Mouse (Mus musculus) thymus, postnatal 4 days (tissue): Measurements from ENCODE around the gene Chsy1.

ENCODE experiments used
- DNase-seq: peaks from one replicate; pipeline ENCODE4 v3.0.0; 2021

The Chsy1 gene

DNA sequence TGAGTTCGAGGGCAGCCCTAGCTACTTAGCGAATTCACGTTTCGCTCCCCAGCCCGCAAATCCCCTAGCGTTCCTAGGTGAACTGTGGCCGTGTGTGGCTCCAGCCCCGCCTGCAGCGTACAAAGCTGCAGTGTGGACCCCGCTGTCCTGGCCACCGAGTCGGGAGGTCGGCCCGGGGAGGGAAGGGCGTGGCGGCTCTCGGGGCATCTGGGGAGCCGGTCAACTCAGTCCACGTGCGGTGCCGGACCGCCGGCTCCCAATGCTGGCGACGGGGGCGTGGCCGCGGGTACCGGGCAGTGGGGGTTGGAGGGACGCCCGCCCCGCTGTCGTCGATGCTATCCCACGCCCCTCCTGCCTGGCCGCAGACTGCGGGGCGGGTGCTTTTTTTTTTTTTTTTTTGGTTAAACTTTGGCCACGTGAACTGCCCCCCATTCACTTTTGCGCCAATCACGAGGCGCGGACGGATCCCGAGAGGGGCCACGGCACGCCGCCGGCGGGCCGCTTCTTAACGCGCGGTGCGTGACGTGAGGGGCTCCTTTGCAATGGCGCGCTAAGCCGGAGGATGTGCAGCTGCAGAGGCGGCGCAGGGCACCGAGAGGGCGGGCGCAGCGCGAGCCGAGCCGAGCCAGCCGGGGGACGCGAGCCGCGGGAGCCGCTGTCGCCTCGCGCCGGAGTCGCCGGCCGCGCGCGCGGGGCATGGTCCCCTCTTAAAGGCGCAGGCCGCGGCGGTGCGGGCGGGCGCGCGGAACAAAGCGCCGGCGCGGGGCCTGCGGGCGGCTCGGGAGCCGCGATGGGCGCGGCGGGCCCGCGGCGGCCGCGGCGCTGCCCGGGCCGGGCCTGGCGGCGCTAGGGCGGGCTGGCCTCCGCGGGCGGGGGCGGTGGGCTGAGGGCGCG is at the start of gene Chsy1:
Gene Chsy1 (plus strand): TSS at position 555 of the 894 bp plus-strand sequence.
- DNase-seq: peak; percentile 93

DNA sequence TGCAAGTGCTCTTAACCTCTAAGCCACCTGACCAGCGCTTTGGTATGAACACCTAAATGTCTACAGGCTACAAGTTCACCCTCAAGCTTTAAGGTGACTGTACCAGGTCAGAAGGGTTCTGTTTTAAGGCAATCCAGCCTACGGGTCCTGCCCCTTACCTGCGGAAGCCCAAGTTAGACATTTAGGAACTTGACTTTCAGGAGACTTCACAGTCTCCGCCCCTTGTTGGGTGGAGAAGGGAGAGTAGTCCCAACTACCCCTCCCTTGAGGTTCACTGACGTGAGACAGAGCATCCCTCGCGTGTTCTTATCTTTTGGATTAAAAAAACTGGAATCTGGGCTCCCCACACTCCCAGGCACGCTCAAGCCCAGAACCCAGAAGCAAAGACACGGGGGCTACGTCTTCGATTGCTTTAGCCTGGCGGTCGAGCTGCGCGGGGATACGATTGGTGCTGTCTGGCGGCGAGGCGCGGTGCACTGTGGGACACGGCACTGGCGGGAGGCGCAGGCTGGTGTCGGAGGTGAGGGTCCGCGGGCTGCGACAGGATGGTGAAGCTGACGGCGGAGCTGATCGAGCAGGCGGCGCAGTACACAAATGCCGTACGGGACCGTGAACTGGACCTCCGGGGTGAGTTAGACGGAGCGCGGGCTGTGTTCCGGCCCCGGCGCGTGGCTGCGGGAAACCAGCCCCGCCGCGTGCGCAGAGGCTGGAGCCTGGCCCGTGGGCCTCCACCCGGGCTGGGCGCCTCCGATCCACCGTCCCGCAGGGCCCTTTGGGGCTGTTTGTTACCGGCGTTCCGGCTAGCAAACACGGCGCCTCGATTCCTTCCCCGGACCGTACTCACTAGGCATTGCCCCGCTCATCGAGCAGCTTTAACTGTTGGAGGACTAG is 49.0 kb upstream of the Chsy1 start:
- peak; percentile 93 for DNase-seq

DNA sequence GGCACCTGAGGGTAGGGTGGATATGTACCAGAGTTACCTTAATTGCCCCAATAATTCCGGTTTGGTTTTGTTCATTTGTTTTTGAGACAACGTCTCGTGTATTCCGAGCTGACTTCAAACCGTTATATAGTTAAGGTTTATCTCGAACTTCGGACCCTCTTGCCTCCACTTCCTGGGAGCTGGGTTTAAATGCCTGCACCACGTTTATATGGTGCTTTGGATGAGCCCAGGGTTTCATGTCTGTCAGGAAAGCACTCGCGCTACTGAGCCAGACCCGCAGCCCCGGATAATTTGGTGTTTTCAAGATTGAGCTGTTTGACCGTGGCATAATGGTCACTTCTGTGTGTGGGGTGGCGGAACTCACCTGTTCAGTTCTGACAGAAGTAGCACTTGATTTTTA is 48.3 kb upstream of the Chsy1 start:
- DNase-seq: no peak

DNA sequence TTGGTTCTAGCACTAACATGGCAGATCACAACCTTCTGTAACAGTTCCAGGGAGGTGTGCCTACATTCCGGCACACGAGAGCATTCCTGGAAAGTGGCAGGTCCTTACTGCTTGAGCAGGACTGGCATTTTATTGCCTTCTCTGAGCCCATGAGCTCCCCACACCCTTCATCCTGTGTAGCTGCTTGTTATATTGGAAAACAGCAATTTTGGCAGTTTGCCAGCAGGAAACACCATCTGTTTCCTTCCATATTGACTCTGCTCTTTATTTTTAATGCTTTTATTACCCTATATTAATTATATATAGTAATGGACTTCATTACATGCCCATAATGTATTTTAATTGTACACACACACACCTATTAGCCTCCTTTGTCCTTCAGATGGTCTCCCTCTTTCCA is 32.9 kb upstream of the Chsy1 start:
- DNase-seq: no peak

DNA sequence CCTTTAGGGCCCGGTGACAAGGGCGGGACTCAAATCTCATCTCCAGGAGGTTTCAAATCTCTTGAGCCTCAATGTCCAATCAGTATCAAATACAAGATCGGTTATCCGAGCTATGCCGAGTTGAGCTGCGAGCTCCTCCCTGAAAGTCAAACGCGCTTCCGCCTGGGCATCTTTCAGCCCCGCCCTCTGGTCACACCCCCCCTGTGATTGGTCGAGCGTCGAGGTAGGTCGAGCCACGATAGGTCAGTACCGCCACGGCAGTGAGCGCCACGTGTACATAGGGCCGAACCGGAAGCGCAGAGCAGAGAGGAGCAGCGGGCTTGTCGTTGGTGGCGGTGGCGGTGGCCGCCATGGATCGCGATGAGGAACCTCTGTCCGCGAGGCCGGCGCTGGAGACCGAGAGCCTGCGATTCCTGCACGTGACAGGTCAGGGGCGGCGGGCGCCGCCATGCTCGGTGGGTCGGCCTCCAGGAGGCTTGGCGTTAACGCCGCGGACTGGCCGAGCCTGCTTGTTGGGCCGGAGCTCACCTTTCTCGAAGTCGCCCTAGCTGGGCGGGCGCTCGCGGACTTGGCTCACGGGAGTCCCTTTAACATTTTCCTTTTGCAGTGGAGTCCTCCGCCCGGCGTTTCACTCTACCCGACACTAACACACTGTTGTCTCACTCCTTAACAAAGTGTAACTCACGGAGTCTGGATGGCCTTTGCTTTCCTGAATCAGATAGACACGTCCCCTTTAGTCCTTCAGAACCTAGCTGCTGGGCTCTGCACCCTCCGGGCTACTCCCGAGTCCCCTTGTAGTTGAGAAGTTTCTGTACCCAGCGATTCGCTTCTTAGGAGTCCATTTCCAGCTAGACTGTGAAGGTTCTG is 29.7 kb upstream of the Chsy1 start, which contains the start of gene Selenos:
Gene Selenos (plus strand): TSS at position 286 of the 867 bp plus-strand sequence.
- peak; percentile 95 for DNase-seq

DNA sequence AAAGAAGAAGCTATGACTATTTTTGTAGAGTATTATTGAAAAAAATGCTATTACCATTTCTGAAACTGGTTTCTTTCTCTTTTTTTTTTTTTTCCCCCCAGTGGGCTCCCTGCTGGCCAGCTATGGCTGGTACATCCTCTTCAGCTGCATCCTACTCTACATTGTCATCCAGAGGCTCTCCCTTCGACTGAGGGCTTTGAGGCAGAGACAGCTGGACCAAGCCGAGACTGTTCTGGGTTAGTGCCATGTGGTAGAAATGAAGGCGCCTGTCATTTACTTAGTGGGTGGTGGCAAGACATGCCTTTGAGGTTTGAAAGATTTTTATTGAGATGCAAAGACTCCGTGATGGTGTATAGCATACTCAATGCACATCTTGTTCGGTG is 29.1 kb upstream of the Chsy1 start:
- DNase-seq: no peak

DNA sequence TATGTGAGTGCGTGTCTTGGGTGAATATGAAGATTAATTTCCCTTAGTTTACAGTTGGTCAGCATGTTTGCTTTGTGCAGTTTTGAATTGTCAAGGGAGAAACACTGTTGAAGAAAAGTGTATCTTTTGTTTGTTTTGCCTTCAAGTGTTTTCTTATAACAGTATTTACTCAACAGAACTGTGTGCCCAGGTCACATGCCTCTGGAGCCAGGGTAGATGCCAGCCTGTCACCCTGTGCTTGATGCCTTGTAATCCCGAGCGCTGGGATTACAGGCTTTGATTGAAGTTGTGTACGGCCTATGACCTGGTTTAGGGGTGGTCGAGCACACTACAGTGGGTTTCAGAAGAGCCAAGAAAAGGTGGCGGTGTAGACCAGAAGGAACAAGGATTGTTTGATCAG is 25.6 kb upstream of the Chsy1 start:
- DNase-seq: no peak

DNA sequence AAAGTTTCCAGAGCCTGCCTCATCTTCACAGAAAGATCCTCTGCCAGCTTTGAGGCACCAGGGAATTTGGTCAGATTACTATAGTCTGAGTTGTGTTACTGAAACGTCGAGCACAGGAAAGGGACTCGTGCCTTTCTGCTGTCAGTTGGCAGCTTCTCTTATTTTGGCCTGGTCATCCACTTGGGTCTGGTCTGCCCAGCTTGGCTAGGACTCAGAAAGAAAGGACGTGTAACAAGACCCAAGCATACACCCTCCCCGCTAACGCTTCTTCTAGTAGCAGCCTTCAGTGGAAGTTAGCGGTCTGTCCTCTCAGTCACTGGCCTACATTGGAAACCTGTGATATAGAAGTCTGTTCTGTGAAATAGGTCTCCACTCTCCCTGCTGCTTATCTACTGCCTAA is 24.8 kb upstream of the Chsy1 start:
- no peak for DNase-seq

DNA sequence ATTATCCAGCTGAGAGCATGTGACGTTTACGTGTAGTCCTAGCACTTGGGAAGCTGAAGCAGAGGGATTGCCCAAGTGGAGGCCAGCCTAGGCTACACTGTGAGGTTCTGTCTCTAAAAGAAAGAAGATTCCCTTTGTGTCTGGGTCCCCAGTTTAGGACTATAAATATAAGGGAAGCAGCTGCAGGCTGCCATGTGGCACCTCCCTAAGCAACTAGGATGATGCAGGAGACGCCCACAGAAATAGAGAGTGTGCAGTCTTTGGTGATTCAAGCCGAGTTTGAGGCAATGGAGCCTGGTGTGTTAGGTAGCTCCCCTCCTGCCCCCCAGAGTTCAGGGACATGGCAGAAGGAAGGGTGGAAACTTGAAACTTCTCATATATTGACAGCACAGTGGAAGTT is 21.7 kb upstream of the Chsy1 start:
- DNase-seq: no peak

DNA sequence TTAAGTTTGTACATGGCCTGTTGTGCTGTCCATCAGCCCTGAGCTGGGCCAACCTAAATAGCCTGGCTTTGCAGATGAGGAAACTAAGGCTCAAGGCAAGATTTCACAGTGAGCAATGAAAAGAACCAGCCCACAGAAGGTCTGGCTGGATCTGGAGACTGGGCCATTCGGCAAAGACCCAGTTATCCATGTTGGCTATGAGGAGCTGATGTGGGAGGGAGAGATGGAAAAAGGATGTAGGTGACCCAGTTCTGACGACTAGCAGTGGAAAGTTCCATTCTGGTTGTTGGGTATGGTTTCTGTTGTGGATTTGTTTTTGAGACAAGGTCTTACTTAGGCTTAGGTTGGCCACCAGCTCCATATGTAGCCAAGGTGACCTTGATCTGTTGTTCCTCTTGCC is 21.2 kb upstream of the Chsy1 start:
- no peak for DNase-seq

DNA sequence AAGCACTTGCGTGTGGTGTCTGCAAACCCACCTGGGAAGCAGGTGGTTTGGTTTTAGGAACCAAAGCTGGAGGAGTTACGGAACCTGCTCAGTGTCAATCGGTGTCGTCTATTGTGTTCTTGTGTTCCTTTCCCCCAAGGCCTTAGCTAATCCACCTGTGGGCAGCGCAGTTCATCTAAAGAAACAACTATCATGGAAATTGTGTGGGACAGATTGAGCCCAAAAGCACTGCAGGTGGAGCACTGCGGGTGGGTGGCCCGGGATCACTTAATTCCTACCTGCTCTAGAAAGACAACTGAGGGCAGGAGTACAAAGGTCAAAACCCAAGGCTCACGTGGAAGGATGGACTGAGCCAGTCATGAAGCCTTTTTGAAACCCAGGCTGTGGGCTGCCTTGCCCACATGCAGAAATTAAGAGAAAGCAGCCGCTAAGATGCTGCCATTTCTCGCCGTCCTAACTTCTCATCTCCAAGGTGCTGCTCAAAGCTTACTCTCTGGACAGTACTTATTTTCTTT is 18.6 kb upstream of the Chsy1 start:
- DNase-seq: no peak

DNA sequence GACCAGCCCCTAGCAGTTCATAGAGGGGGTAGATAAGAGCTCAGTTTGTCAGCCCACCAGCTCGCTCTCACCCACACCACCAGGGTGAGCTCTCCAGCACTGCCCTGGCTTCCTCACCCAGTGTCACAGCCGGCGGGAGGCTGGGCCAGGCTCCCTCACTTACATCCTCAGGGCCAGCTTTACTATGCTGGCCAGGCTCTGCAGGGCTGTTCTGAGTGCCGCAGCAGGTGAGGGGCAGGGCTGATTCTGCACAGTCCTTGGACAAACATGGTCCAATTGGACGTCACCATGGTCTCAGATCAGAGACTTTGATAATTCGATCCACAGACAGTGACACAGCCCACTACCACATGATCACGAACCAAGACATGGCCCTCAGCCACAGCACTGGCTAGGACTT is 17.8 kb upstream of the Chsy1 start:
- DNase-seq: no peak

DNA sequence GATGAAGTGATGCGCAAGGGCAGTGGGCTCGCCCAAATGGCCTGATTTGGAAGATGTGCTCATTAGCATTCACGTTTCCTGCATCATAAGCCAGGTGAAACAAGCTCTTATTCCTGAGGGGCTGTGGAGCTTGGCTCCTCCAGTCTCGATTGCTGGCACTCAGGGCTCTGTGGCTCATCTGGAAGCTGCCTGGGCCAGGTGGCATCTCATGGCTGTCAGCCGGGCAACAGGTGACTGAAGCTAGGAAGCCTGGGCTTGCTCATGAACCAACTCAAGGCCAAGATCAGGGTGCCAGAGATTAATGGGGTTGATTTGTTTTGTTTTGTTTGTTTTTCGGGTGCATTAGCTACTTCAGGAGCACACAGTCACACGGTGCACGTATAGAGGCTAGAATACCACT is 16.7 kb upstream of the Chsy1 start:
- DNase-seq: no peak

DNA sequence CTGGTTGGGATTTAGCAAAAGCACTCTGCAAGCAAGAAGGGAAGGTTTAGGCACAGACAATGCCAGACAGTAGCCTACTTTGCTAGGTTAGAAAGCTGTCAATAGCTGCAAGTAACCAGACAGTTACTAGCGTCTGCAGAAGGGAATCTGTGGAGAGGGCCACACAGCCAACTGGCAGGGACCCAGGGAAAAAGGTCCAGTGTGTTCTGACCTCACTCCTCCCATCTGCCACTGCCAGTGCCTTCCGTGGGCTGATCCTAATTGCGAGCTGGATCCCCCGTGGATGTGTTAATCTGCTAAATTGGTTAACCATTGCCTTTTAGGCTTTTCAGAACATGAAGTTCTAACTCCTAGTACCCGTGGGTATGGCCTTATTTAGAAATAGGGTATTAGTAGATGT is 15.2 kb upstream of the Chsy1 start:
- no peak for DNase-seq

DNA sequence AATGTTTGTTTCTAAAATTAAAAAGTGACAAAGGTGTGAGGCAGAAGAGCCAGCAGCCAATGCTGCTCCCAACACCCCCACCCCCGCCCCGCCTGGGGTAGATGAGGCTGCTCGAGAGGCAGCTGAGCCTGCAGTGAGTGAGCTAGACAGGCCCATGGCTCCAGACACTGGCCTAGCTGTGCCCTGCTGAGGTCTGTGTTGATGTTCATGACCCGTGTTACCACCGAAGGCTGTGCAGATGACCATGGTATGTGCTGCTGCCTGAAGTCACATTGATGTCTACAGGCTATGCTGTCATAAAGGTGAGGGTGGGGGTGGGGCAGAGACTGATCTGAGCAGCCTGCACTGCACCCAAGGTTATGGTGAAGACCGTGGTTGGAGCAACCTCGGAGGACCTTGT is 10.5 kb upstream of the Chsy1 start:
- no peak for DNase-seq

DNA sequence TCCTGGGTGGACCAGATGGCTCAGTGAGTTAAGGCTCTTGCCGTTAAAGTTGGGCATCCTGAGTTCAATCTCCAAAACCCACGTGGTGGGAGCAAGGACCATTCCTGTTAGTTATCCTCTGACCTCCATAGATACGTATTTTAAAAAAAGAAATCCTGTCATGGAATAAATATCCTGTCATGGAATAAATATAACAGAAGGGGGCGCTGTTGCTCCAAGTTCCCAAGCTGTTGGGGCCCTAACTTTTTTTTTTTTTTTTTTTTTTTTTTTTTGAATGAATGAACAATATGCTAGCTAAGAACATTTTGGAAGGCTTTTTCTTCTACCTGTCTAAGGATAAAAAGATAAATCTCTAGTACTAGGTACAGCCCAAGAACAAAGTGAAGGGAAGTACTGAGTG is 7.4 kb upstream of the Chsy1 start:
- DNase-seq: no peak

DNA sequence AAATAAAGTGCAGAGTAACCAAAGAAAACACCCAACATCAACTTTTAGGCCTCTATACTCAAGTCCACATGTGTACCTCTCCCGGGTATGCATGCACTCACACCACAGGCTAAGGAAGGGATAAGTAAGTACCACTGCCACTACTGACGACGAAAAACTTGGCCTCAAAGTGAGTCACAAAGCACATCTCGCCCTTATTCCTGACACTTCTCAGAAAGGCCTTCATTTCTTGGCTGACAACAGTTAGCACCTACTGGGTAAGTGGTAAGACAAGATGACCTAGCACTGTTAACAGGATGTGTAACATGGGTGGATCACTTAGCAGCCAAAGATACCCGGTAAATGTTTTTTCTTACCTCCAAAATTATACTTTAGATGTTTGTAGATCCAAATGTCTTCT is 4.8 kb upstream of the Chsy1 start:
- DNase-seq: no peak

DNA sequence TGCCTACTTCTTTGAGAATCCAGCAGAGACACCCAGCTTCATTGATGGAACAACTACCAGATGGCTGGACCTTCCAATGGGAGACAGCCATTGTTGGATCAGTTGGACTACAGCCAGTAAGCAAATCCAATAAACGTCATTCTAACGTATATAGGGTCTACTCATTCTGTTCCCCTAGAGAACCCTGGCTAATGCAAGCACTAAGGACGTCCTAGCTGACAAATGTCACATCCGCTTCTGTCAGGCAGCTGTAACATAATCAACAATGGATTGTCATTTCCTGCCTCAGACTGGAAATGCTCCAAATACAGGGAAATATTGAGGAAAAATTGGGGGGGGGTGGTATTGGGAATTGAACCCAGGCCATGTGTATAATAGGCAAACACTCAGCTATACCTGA is 3.5 kb upstream of the Chsy1 start:
- no peak for DNase-seq

DNA sequence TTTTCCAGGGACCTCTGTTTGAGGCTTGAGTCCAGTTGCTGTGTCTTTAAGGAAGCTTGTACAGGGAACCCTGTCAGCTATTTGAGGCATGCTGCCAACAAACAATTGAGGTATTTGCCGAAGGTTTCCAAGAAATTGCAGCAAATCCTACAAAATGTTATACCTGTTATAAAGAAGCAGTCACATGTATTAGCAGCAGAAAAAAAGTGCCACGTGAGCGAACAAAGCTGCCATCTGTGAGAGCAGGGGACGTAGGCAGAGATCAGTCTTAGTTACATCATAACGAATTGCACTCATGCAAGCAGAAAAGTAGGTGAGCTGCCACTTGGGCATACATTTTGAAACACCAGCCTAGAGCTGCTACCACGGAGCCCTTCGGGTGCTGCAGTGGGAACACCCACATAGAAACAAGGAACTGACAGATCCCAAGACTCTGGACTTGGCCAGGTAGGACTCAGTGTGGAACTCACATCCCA is 2.7 kb upstream of the Chsy1 start:
- DNase-seq: no peak

DNA sequence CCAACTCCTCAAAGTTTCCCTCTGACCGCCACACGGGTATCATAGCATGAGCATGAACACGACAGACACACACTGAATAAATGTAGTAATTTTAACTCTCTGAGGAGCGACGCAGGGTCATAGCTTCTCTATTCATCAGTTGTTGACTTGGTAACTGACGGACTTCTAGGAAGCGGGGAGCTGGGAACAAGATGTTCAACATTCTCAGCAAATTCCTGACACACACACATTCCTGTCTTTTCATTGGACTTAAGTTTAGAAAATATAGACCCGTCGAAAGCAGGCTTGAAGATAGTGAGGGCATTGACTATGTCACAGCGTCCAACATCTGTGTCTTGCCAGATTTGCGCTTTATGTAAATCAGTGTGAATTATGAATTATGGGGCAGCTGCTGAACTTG is 2.1 kb upstream of the Chsy1 start:
- no peak for DNase-seq

DNA sequence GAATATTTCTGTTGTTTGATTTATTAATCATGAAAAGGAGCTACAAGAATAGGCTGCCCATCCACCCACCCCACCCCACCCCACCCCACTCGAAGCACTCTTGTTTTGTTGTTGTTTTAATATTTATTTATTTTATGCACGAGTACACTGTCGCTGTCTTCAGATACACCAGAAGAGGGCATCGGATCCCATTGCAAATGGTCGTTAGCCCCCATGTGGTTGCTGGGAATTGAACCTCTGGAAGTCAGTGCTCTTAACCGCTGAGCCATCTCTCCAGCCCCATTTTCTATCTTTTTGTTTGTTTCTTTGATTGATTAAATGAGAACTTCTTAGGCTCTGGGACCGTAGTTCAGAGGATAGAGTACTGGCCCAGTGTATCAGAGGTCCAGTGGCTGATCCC is 1.4 kb upstream of the Chsy1 start:
- DNase-seq: peak; percentile 38

DNA sequence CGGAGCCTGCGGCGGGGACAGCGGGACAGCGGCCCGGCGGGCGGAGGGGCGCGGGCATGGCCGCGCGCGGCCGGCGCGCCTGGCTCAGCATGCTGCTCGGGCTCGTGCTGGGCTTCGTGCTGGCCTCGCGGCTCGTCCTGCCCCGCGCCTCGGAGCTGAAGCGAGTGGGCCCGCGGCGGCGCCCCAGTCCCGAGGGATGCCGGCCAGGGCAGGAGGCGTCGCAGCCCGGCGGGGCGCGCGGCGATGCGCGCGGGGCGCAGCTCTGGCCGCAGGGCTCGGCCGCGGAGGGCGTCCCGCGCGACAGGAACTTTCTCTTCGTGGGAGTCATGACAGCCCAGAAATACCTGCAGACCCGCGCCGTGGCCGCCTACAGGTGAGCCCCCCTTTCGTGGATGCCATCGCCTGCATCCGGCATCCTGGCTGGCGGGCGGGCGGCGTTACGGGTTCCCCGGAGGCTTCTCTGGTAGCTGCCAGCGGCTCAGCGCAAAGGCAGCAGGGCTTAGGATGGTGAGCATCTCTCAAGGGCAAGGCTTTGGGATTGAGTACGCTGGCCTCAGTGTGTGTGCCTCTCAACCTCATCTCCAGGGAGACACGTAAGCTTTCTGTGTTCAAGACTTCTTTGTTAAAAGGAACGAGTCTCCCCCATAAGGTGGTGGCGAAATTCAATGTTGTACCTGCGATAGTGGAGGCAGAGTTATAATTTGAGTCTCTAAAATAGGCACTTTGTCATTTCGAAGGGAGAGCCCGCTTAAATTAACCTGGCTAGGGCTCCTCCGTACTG is 730 bp downstream of the Chsy1 start:
- DNase-seq: peak; percentile 80
